Mouse (Mus musculus): Measurements from ENCODE around the gene Scyl2. TPM values are rescaled to one million over a fixed set of nuclear protein-coding genes. Genes with fewer than 3 reads are reported as not detected.

Gene Scyl2
- polyA plus RNA-seq, 1 experiment from 2014 or later = 4.6 TPM

DNA sequence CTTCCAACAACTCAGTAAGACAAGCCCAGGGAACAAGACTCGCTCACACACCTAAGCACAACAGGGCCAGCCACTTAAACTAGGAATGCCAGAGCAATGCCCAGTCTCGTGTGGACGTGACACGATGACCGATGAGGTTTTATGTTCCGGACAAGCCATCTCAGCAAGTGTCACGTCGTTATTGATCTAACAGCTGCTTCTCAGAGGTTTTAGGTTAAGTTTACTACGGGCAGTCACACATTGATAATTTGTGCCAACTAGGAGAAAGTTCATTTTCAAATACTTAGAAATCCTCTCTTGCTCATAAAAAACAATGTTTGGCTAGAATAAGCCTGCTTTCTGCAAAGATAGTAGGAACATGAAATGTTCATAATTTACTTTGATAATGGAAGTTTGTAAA, 39.2 kb downstream of the Scyl2 start:
- H3K9me3 ChIP-seq (ENCODE audit: control insufficient read depth) = no peaks in the 10 kb centered on the region
- peaks cover 59% of the 10 kb centered on the region for H3K36me3 ChIP-seq (ENCODE audit: control insufficient read depth, insufficient read depth)
- WGBS = 84% methylated on average over 9 of the region's 9 CpGs
- H3K4me2 ChIP-seq (replicated peaks; ENCODE audit: low read depth) = no peak overlapping the region
- no peak for ATAC-seq
- no peak overlapping the region for H3K4me3 ChIP-seq (ENCODE audit: low read depth, low read length)
- no peak overlapping the region for H3K9ac ChIP-seq (ENCODE audit: low read depth, low read length)
- H3K27ac ChIP-seq (ENCODE audit: low read depth, low read length) = no peak overlapping the region
- H3K4me1 ChIP-seq (replicated peaks; ENCODE audit: control insufficient read depth, insufficient read depth, low read length) = no peaks in the 10 kb centered on the region
- TF ChIP-seq CTCF (IDR thresholded peaks at IDR 0.05; ENCODE audit: low read depth) = no peak
- no peaks in the 10 kb centered on the region for H3K27me3 ChIP-seq (replicated peaks; ENCODE audit: control insufficient read depth, insufficient read depth, low read length)

DNA sequence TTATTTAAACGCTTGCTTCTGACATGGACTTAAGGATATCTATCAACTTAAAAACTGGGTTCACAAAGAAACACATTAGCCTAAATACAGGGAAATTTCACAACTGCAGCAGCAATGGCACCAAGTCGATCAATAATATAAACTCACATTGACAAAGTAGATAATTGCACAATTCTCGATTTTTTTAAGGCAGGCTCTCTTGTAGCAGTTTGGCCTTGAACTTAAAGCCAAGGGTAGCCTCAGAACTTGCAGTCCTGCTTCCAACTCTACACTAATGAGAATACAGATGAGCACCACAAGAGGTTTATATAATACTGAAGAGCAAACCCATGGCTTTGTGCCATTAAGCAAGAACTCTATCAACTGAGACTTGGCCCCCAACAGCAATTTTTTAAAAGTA, 49.1 kb downstream of the Scyl2 start:
- Histone ChIP-seq H3K9me3 (ENCODE audit: control insufficient read depth) (no peaks in the 10 kb centered on the region), H3K9ac (ENCODE audit: low read depth, low read length) (no peak overlapping the region), H3K36me3 (ENCODE audit: control insufficient read depth, insufficient read depth) (peaks cover 22% of the 10 kb centered on the region), H3K27me3 (replicated peaks; ENCODE audit: control insufficient read depth, insufficient read depth, low read length) (no peaks in the 10 kb centered on the region), H3K27ac (ENCODE audit: low read depth, low read length) (no peak overlapping the region), H3K4me2 (replicated peaks; ENCODE audit: low read depth) (no peak overlapping the region), H3K4me3 (ENCODE audit: low read depth, low read length) (no peak overlapping the region), H3K4me1 (replicated peaks; ENCODE audit: control insufficient read depth, insufficient read depth, low read length) (no peaks in the 10 kb centered on the region)
- TF ChIP-seq CTCF (IDR thresholded peaks at IDR 0.05; ENCODE audit: low read depth) = no peak
- WGBS = 80% methylated on average over 3 of the region's 3 CpGs
- ATAC-seq = no peak

- Histone ChIP-seq H3K27ac (ENCODE audit: low read depth, low read length) (no peak overlapping the region), H3K36me3 (ENCODE audit: control insufficient read depth, insufficient read depth) (peaks cover 3% of the 10 kb centered on the region; the same call in 1 of the 2 replicates), H3K4me3 (ENCODE audit: low read depth, low read length) (no peak overlapping the region), H3K4me1 (replicated peaks; ENCODE audit: control insufficient read depth, insufficient read depth, low read length) (no peaks in the 10 kb centered on the region), H3K9ac (ENCODE audit: low read depth, low read length) (no peak overlapping the region), H3K4me2 (replicated peaks; ENCODE audit: low read depth) (no peak overlapping the region), H3K9me3 (ENCODE audit: control insufficient read depth) (no peaks in the 10 kb centered on the region), H3K27me3 (replicated peaks; ENCODE audit: control insufficient read depth, insufficient read depth, low read length) (no peaks in the 10 kb centered on the region)
- no peak for ATAC-seq
- 90% methylated on average over 5 of the region's 5 CpGs for WGBS
- peak; percentile 64 for TF ChIP-seq CTCF (IDR thresholded peaks at IDR 0.05; ENCODE audit: low read depth)
These were observed 51.1 kb downstream of the Scyl2 start for GRCm38 (mm10) chr10:89635018-89635417.

DNA sequence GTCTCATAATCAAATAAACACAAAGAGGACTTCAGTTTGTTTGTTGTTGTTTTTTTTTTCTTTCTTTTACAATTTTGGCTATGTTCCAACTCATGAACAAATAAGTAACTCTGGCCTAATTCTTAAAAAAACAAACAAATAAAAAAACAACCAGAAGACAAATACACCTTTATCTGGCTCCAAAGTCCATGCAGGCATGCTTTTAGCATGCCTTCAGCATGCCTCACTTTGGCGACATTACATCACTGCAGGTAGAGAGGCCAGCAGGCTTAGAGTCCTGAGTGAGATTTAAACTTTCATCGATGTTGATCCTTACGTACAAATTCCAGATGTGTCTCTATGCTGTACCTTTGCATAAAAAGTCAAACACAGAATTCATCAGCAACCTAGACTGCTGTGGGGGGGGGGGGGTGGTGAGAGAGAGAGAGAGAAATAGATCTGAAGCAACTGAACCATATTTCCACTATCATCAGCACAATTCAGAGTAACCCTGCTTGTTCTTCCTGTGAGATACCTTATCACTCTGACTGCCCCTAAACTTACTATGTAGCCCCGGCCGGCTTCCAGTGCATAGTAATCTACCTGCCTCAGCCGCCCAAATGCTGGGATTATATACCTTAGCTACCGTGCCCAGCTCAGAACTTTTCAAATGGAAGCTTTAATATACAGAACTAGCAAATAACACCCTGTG, 52.2 kb downstream of the Scyl2 start:
- WGBS = 67% methylated on average over 7 of the region's 7 CpGs
- H3K27ac ChIP-seq (ENCODE audit: low read depth, low read length) = no peak overlapping the region

DNA sequence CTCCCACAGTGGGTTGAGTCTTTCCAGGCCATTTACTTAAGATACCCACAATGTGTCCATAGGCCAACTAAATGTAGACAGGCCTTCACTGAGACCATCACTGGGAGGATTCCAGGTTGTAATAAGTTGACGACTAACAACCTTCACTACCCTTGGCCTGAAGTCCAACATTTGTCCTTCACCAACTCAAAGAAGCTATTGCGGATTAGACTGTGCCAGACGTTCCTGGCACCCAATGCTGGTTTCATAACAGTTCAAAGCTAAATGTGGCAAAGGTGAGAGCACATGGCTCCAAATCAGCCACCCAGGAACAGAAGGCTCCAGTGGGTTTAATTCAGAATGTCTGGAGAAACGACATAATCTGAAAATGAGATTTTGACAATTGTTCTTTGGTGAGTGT, 53.0 kb downstream of the Scyl2 start:
- Histone ChIP-seq H3K9me3 (ENCODE audit: control insufficient read depth) (no peaks in the 10 kb centered on the region), H3K4me1 (replicated peaks; ENCODE audit: control insufficient read depth, insufficient read depth, low read length) (no peaks in the 10 kb centered on the region), H3K9ac (ENCODE audit: low read depth, low read length) (no peak overlapping the region), H3K27me3 (replicated peaks; ENCODE audit: control insufficient read depth, insufficient read depth, low read length) (no peaks in the 10 kb centered on the region), H3K27ac (ENCODE audit: low read depth, low read length) (no peak overlapping the region), H3K4me3 (ENCODE audit: low read depth, low read length) (no peak overlapping the region), H3K4me2 (replicated peaks; ENCODE audit: low read depth) (no peak overlapping the region), H3K36me3 (ENCODE audit: control insufficient read depth, insufficient read depth) (no peaks in the 10 kb centered on the region)
- 89% methylated on average over 4 of the region's 4 CpGs for WGBS
- no peak for TF ChIP-seq CTCF (IDR thresholded peaks at IDR 0.05; ENCODE audit: low read depth)
- no peak for ATAC-seq

More for the DNA sequence above, 52.2 kb downstream of the Scyl2 start:
- H3K4me3 ChIP-seq (ENCODE audit: low read depth, low read length) = no peak overlapping the region
- H3K27me3 ChIP-seq (replicated peaks; ENCODE audit: control insufficient read depth, insufficient read depth, low read length) = no peaks in the 10 kb centered on the region
- no peaks in the 10 kb centered on the region for H3K9me3 ChIP-seq (ENCODE audit: control insufficient read depth)
- H3K9ac ChIP-seq (ENCODE audit: low read depth, low read length) = no peak overlapping the region
- no peak for TF ChIP-seq CTCF (IDR thresholded peaks at IDR 0.05; ENCODE audit: low read depth)
- no peaks in the 10 kb centered on the region for H3K36me3 ChIP-seq (ENCODE audit: control insufficient read depth, insufficient read depth)
- no peak for ATAC-seq
- no peak overlapping the region for H3K4me2 ChIP-seq (replicated peaks; ENCODE audit: low read depth)
- no peaks in the 10 kb centered on the region for H3K4me1 ChIP-seq (replicated peaks; ENCODE audit: control insufficient read depth, insufficient read depth, low read length)

- 40% methylated on average over 5 of the region's 5 CpGs for WGBS
- no peak overlapping the region for H3K27ac ChIP-seq (ENCODE audit: low read depth, low read length)
- H3K9me3 ChIP-seq (ENCODE audit: control insufficient read depth) = no peaks in the 10 kb centered on the region
- TF ChIP-seq CTCF (IDR thresholded peaks at IDR 0.05; ENCODE audit: low read depth) = no peak
- no peaks in the 10 kb centered on the region for H3K27me3 ChIP-seq (replicated peaks; ENCODE audit: control insufficient read depth, insufficient read depth, low read length)
- H3K4me2 ChIP-seq (replicated peaks; ENCODE audit: low read depth) = no peak overlapping the region
- no peaks in the 10 kb centered on the region for H3K4me1 ChIP-seq (replicated peaks; ENCODE audit: control insufficient read depth, insufficient read depth, low read length)
- no peak overlapping the region for H3K4me3 ChIP-seq (ENCODE audit: low read depth, low read length)
- no peak for ATAC-seq
- no peaks in the 10 kb centered on the region for H3K36me3 ChIP-seq (ENCODE audit: control insufficient read depth, insufficient read depth)
- no peak overlapping the region for H3K9ac ChIP-seq (ENCODE audit: low read depth, low read length)
These were observed 54.3 kb downstream of the Scyl2 start for GRCm38 (mm10) chr10:89631831-89632230.

Data from intestine, postnatal 0 days (tissue).